ENCODE assay signal across 20 mouse cellular contexts in the genomic region with DNA sequence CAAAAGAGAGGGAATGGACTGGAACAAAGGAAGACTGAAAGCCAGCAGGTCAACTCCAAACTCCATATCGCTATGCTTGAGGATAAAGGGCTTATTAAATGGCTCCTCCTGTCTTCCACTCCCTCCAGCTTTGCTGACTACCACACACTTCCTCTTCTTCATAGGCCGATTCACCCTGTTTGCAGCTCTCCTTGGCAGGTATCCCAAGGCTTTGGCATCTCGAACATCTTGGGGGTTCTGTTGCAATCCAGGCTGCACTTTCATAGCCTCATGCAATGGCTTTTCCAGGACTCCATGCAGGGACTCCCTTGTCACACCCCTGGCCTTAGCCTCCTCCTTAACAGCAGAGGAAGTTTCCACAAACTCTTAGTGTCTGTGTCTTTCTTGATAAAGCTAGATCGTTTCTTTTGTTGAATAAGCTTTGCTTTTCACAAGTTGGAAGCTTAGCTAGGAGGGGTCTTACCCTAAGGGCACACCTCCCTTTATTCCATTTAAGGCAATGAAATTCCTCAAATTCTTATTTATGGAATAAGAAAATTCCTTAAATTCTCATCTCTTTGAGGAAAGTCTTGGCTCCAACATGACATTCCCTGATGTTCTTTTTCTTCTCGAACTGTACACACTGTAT.
DNase-seq lines count a peak whose midpoint lies in the region; ATAC-seq and TF ChIP-seq lines count a peak whose summit lies in the region.
"Had no signal": no experiment of that assay in that cellular context is flagged by ENCODE, and none has a peak within 500 bp of the region (broad histone marks: within the 10 kb centered on the region; RNA-seq: fewer than 3 reads in every experiment).

No protein-coding gene starts in this region.

- H3K4me3 ChIP-seq in heart, postnatal 0 days (ENCODE audit: low read depth, low read length) = no peak overlapping the region
- H3K4me3 ChIP-seq in C2C12 (ENCODE audit: insufficient read depth, poor library complexity, severe bottlenecking) = no peak overlapping the region
- H3K4me3 ChIP-seq: embryonic facial prominence, embryonic 15.5 days; forebrain, embryonic 12.5 days; limb, embryonic 10.5 days; liver, embryonic 13.5 days had no signal

- no peaks in the 10 kb centered on the region for H3K79me3 ChIP-seq in C2C12 (ENCODE audit: low read depth)

- TF ChIP-seq EP300 in heart, postnatal 0 days (IDR thresholded peaks at IDR 0.05; ENCODE audit: low read depth) = no peak

- H3K9me3 ChIP-seq in heart, postnatal 0 days (replicated peaks; ENCODE audit: control insufficient read depth, low read length) = no peaks in the 10 kb centered on the region
- H3K9me3 ChIP-seq: embryonic facial prominence, embryonic 15.5 days; forebrain, embryonic 12.5 days; limb, embryonic 10.5 days; liver, embryonic 13.5 days had no signal

- 62% methylated on average over 5 of the region's 5 CpGs for WGBS in heart, postnatal 0 days

- no peaks in the 10 kb centered on the region for H3K79me2 ChIP-seq in C2C12 (ENCODE audit: control insufficient read depth, insufficient read depth)

- ATAC-seq in heart, postnatal 0 days (ENCODE audit: insufficient read depth, low read depth) = no peak
- ATAC-seq: hindbrain, embryonic 16.5 days; Patski had no signal

- H3K4me1 ChIP-seq in heart, postnatal 0 days (ENCODE audit: control insufficient read depth, insufficient read depth) = peaks cover 16% of the 10 kb centered on the region; the same call in 1 of the 2 replicates
- H3K4me1 ChIP-seq: forebrain, embryonic 12.5 days; limb, embryonic 10.5 days; liver, embryonic 13.5 days had no signal

- DNase-seq in heart, postnatal 0 days (ENCODE audit: low spot score) = no peak
- no peak for DNase-seq in heart, postnatal 36 days
- peak; percentile 65 for DNase-seq in 3134 (ENCODE audit: extremely low read depth, insufficient read length, low spot score)
- peak; percentile 8 for DNase-seq in brain, adult 2 months (ENCODE audit: low read depth, low spot score)
- no peak for DNase-seq in ovary, postnatal 10 days (ENCODE audit: low spot score)
- DNase-seq in yolk sac, embryonic 10.5 days (ENCODE audit: low spot score) = no peak
- no peak for DNase-seq in right cerebral cortex, postnatal 36 days (ENCODE audit: low spot score in 2 of 2)
- DNase-seq: cerebellum, adult 18-20 months; kidney, adult 18-20 months; liver, embryonic 13.5 days; midbrain, embryonic 14.5 days; right cerebral cortex, postnatal 4 days; thymus, adult 18-20 months had no signal

- no peak overlapping the region for H3K9ac ChIP-seq in heart, postnatal 0 days (replicated peaks; ENCODE audit: low read depth, low read length)
- H3K9ac ChIP-seq: embryonic facial prominence, embryonic 15.5 days; forebrain, embryonic 12.5 days; liver, embryonic 13.5 days had no signal

- H3K27ac ChIP-seq in heart, postnatal 0 days (ENCODE audit: low read depth) = peak overlapping the region; percentile 15; the same call in 1 of the 2 replicates
- H3K27ac ChIP-seq: embryonic facial prominence, embryonic 15.5 days; forebrain, embryonic 12.5 days; limb, embryonic 10.5 days; liver, embryonic 13.5 days had no signal

- H3K27me3 ChIP-seq in heart, postnatal 0 days (ENCODE audit: control insufficient read depth, insufficient read depth, low read length) = no peaks in the 10 kb centered on the region
- H3K27me3 ChIP-seq in C2C12 (ENCODE audit: control insufficient read depth, insufficient read depth, insufficient read length) = no peaks in the 10 kb centered on the region
- H3K27me3 ChIP-seq: CH12.LX; embryonic facial prominence, embryonic 15.5 days; forebrain, embryonic 12.5 days; liver, embryonic 13.5 days; Patski had no signal

- TF ChIP-seq CTCF in heart, postnatal 0 days (IDR thresholded peaks at IDR 0.05; ENCODE audit: low read depth) = no peak
- TF ChIP-seq CTCF in C2C12 (IDR thresholded peaks at IDR 0.05; ENCODE audit: control insufficient read depth, insufficient read depth, insufficient read length) = no peak

- H3K36me3 ChIP-seq in heart, postnatal 0 days (replicated peaks; ENCODE audit: control insufficient read depth, insufficient read depth, low read length) = no peaks in the 10 kb centered on the region
- H3K36me3 ChIP-seq in C2C12 (ENCODE audit: control insufficient read depth, insufficient read depth) = no peaks in the 10 kb centered on the region
- H3K36me3 ChIP-seq: embryonic facial prominence, embryonic 15.5 days; forebrain, embryonic 12.5 days; limb, embryonic 10.5 days; liver, embryonic 13.5 days had no signal

- no peak overlapping the region for H3ac ChIP-seq in C2C12 (ENCODE audit: control insufficient read depth, insufficient read length, low read depth)

- intact Hi-C loops in heart, postnatal 36 days (cut with DNase I) = no loop called here

- no peak overlapping the region for H3K4me2 ChIP-seq in heart, postnatal 0 days (ENCODE audit: low read depth, low read length)
- H3K4me2 ChIP-seq: embryonic facial prominence, embryonic 15.5 days; forebrain, embryonic 12.5 days; liver, embryonic 13.5 days had no signal

TF ChIP-seq in C2C12, 6 proteins besides CTCF, POLR2A, EP300 and RAD21:
- TF ChIP-seq MAX (IDR thresholded peaks at IDR 0.05) (no peak), CEBPB (IDR thresholded peaks at IDR 0.05; ENCODE audit: low read depth) (peak; percentile 23)

Comparison
In these comparisons a context has a peak if more than half of its experiments do, and no peak if none do; other contexts are left out.
1. DNase-seq: peak in 3134 (single experiment) and brain, adult 2 months (single experiment); none in heart, postnatal 0 days (single experiment), heart, postnatal 36 days (0 of 2), ovary, postnatal 10 days (single experiment), yolk sac, embryonic 10.5 days (single experiment) and right cerebral cortex, postnatal 36 days (0 of 2).